In genomic region chr10:80254331-80255297, GRCm38 (mm10) we compare ENCODE assay signal across 21 mouse cellular contexts. TPM values are rescaled to one million over a fixed set of nuclear protein-coding genes. Genes with fewer than 3 reads are reported as not detected.
DNase-seq lines count a peak whose midpoint lies in the region; ATAC-seq and TF ChIP-seq lines count a peak whose summit lies in the region.
"Had no signal": no experiment of that assay in that cellular context is flagged by ENCODE, and none has a peak within 500 bp of the region (broad histone marks: within the 10 kb centered on the region; RNA-seq: fewer than 3 reads in every experiment).

No protein-coding gene starts in this region.

- no peak for ATAC-seq in midbrain, postnatal 0 days (ENCODE audit: low FRiP score)
- no peak for ATAC-seq in G1E (ENCODE audit: extremely low read depth, insufficient number of reproducible peaks, low FRiP score, poor library complexity, severe bottlenecking)
- ATAC-seq: activated CD4-positive, CD25-positive, alpha-beta regulatory T cell, adult 4 months; forebrain, embryonic 15.5 days; intestine, embryonic 15.5 days; Patski had no signal

- WGBS in midbrain, embryonic 10.5 days: 95% methylated on average over 26 of the region's 26 CpGs
- 92% methylated on average over 26 of the region's 26 CpGs for WGBS in midbrain, postnatal 0 days

- H3K4me1 ChIP-seq in midbrain, embryonic 10.5 days: peaks cover 47% of the 10 kb centered on the region
- peaks cover 12% of the 10 kb centered on the region for H3K4me1 ChIP-seq in midbrain, postnatal 0 days (ENCODE audit: insufficient read depth, low read length)
- H3K4me1 ChIP-seq in G1E (ENCODE audit: insufficient read depth, low read depth, low read length): peaks cover 81% of the 10 kb centered on the region

- H3K4me2 ChIP-seq in midbrain, postnatal 0 days (ENCODE audit: low read depth, low read length, poor library complexity, severe bottlenecking): no peak overlapping the region
- no peak overlapping the region for H3K4me2 ChIP-seq in myocyte (ENCODE audit: low read depth)
- H3K4me2 ChIP-seq: embryonic facial prominence, embryonic 12.5 days; forebrain, embryonic 15.5 days; heart, embryonic 11.5 days; heart, embryonic 15.5 days; hindbrain, embryonic 14.5 days; intestine, embryonic 15.5 days had no signal

- no peak for TF ChIP-seq CTCF in midbrain, postnatal 0 days (IDR thresholded peaks at IDR 0.05)
- TF ChIP-seq CTCF in G1E (IDR thresholded peaks at IDR 0.05; ENCODE audit: low read depth, low read length): peak; percentile 0; the same call in 1 of the 2 replicates

- peak; percentile 94 for DNase-seq in heart, adult 11 months
- no peak for DNase-seq in heart, postnatal 10 days
- DNase-seq in midbrain, embryonic 10.5 days (ENCODE audit: low spot score): no peak
- DNase-seq in midbrain, postnatal 0 days (ENCODE audit: low spot score): no peak
- no peak for DNase-seq in G1E (ENCODE audit: low spot score)
- no peak for DNase-seq in kidney, adult 11 months
- DNase-seq: adrenal gland, postnatal 36 days; cerebellum, adult 18-20 months; cerebellum, postnatal 10 days; embryo, embryonic 11 days; heart, adult 2 months had no signal

- H3K9me3 ChIP-seq in midbrain, embryonic 10.5 days (replicated peaks): no peaks in the 10 kb centered on the region
- no peaks in the 10 kb centered on the region for H3K9me3 ChIP-seq in midbrain, postnatal 0 days (ENCODE audit: low read length)
- H3K9me3 ChIP-seq in G1E (replicated peaks): no peaks in the 10 kb centered on the region
- H3K9me3 ChIP-seq: embryonic facial prominence, embryonic 12.5 days; forebrain, embryonic 15.5 days; heart, embryonic 15.5 days; hindbrain, embryonic 10.5 days; intestine, embryonic 15.5 days had no signal

- peaks cover 73% of the 10 kb centered on the region for H3K36me3 ChIP-seq in midbrain, embryonic 10.5 days
- peaks cover 39% of the 10 kb centered on the region for H3K36me3 ChIP-seq in midbrain, postnatal 0 days (ENCODE audit: insufficient read depth, low read length)
- peaks cover 97% of the 10 kb centered on the region for H3K36me3 ChIP-seq in G1E (replicated peaks)
- H3K36me3 ChIP-seq in myocyte (ENCODE audit: control insufficient read depth, insufficient read depth): peaks cover 4% of the 10 kb centered on the region

- intact Hi-C loops in heart, postnatal 10 days (cut with DNase I): no loop called here

- peaks cover 34% of the 10 kb centered on the region for H3K79me2 ChIP-seq in myocyte (ENCODE audit: control insufficient read depth, insufficient read depth)

- no peak overlapping the region for H3K9ac ChIP-seq in midbrain, postnatal 0 days (replicated peaks; ENCODE audit: low read length, poor library complexity, severe bottlenecking)
- H3K9ac ChIP-seq: embryonic facial prominence, embryonic 12.5 days; forebrain, embryonic 15.5 days; heart, embryonic 15.5 days; hindbrain, embryonic 14.5 days; intestine, embryonic 15.5 days had no signal

- peak; percentile 63 for TF ChIP-seq POLR2A in myocyte (IDR thresholded peaks at IDR 0.05; ENCODE audit: insufficient read length, low read depth)

- H3K27ac ChIP-seq in midbrain, embryonic 10.5 days (replicated peaks): no peak overlapping the region
- H3K27ac ChIP-seq in midbrain, postnatal 0 days (ENCODE audit: low read depth, low read length): no peak overlapping the region
- H3K27ac ChIP-seq: embryonic facial prominence, embryonic 12.5 days; forebrain, embryonic 15.5 days; heart, adult 2 months; heart, embryonic 15.5 days; hindbrain, embryonic 10.5 days; hindbrain, embryonic 14.5 days; intestine, embryonic 15.5 days had no signal

- H3K27me3 ChIP-seq in midbrain, embryonic 10.5 days (ENCODE audit: low read depth, poor library complexity, severe bottlenecking): no peaks in the 10 kb centered on the region
- no peaks in the 10 kb centered on the region for H3K27me3 ChIP-seq in midbrain, postnatal 0 days (ENCODE audit: insufficient read depth, low read length)
- no peaks in the 10 kb centered on the region; the same call in 1 of the 2 replicates for H3K27me3 ChIP-seq in G1E (ENCODE audit: insufficient read depth, low read length)
- H3K27me3 ChIP-seq in myocyte (ENCODE audit: control insufficient read depth, insufficient read depth, insufficient read length): no peaks in the 10 kb centered on the region
- H3K27me3 ChIP-seq: embryonic facial prominence, embryonic 12.5 days; forebrain, embryonic 15.5 days; heart, embryonic 15.5 days; intestine, embryonic 15.5 days; Patski had no signal

- 0 out of 2 replicates have a peak overlapping the region, but pooled peaks have one; percentile 5 for H3K4me3 ChIP-seq in midbrain, embryonic 10.5 days
- H3K4me3 ChIP-seq in midbrain, postnatal 0 days (ENCODE audit: low read depth, low read length): no peak overlapping the region
- 0 out of 2 replicates have a peak overlapping the region, but pooled peaks have one; percentile 20 for H3K4me3 ChIP-seq in G1E (ENCODE audit: low read depth, low read length)
- no peak overlapping the region for H3K4me3 ChIP-seq in myocyte
- H3K4me3 ChIP-seq: embryonic facial prominence, embryonic 12.5 days; forebrain, embryonic 15.5 days; heart, adult 2 months; heart, embryonic 15.5 days; hindbrain, embryonic 10.5 days; intestine, embryonic 15.5 days had no signal

- H3ac ChIP-seq in myocyte (ENCODE audit: control insufficient read depth, insufficient read length): no peak overlapping the region

TF ChIP-seq in myocyte, 11 proteins besides CTCF, POLR2A, EP300 and RAD21:
- TF ChIP-seq POLR2AphosphoS2 (IDR thresholded peaks at IDR 0.05; ENCODE audit: insufficient read length, low read depth) (peak; percentile 81), MYOD1 (IDR thresholded peaks at IDR 0.05; ENCODE audit: control insufficient read depth in 1 of 3, insufficient read length in 2 of 3, low read depth in 2 of 3) (no peak), USF1 (IDR thresholded peaks at IDR 0.05; ENCODE audit: low read depth) (no peak), REST (IDR thresholded peaks at IDR 0.05; ENCODE audit: insufficient read depth, insufficient read length) (no peak), SRF (IDR thresholded peaks at IDR 0.05; ENCODE audit: control insufficient read depth, insufficient read length, low read depth) (no peak), TCF12 (IDR thresholded peaks at IDR 0.05; ENCODE audit: insufficient read depth, poor library complexity, severe bottlenecking) (no peak), MAX (IDR thresholded peaks at IDR 0.05; ENCODE audit: low read depth) (no peak)

RNA-seq across cellular contexts. Expression of gene Ndufs7, which starts 5.7 kb away (rescaled TPM):
- total RNA-seq in heart, postnatal 10 days (2021): 100 to 1,000 TPM; 609 to 639 TPM
- 288 and 314 TPM in 2 replicates for polyA plus RNA-seq in midbrain, embryonic 10.5 days (2016; fragmentation: Nextera tagmentation; extraction: Ambion mirVana)
- total RNA-seq in midbrain, postnatal 0 days (2014; rRNA removed): 193 and 201 TPM in 2 replicates
- 358 and 388 TPM in 2 replicates for polyA plus RNA-seq in midbrain, postnatal 0 days (2015; fragmentation: Nextera tagmentation; extraction: Ambion mirVana)
- total RNA-seq in G1E (2014; fragmentation: Nextera tagmentation) (246 and 251 TPM in 2 replicates), G1E (2017) (152 and 156 TPM in 2 replicates)
- polyA plus RNA-seq in G1E (2012) (222 and 257 TPM in 2 replicates), myocyte (2012; fragmentation: generic; extraction: Trizol) (407 TPM)

RNA-seq across cellular contexts. Expression of gene Gamt, which starts 6.2 kb away (rescaled TPM):
- total RNA-seq in heart, postnatal 10 days (2021): 10 to 100 TPM; 19.3 to 21.3 TPM
- polyA plus RNA-seq in midbrain, embryonic 10.5 days (2016; fragmentation: Nextera tagmentation; extraction: Ambion mirVana): 32.5 and 35.5 TPM in 2 replicates
- total RNA-seq in midbrain, postnatal 0 days (2014; rRNA removed): 12.5 and 14.3 TPM in 2 replicates
- 16.8 and 19.6 TPM in 2 replicates for polyA plus RNA-seq in midbrain, postnatal 0 days (2015; fragmentation: Nextera tagmentation; extraction: Ambion mirVana)
- total RNA-seq in G1E (2014; fragmentation: Nextera tagmentation): not detected in 2 replicates
- 0.17 TPM in 1 of 2 replicates, not detected in the other for total RNA-seq in G1E (2017)
- polyA plus RNA-seq in G1E (2012): 0.18 TPM in 1 of 2 replicates, not detected in the other
- 162 TPM for polyA plus RNA-seq in myocyte (2012; fragmentation: generic; extraction: Trizol)

RNA-seq across cellular contexts. Expression of gene Dazap1, which starts 6.7 kb away (rescaled TPM):
- total RNA-seq in heart, postnatal 10 days (2021): 10 to 100 TPM; 86.4 to 95.4 TPM
- 43.7 and 50.6 TPM in 2 replicates for polyA plus RNA-seq in midbrain, embryonic 10.5 days (2016; fragmentation: Nextera tagmentation; extraction: Ambion mirVana)
- total RNA-seq in midbrain, postnatal 0 days (2014; rRNA removed): 107 and 109 TPM in 2 replicates
- polyA plus RNA-seq in midbrain, postnatal 0 days (2015; fragmentation: Nextera tagmentation; extraction: Ambion mirVana): 34.2 and 34.5 TPM in 2 replicates
- 191 and 194 TPM in 2 replicates for total RNA-seq in G1E (2014; fragmentation: Nextera tagmentation)
- total RNA-seq in G1E (2017): 136 and 151 TPM in 2 replicates
- 533 and 565 TPM in 2 replicates for polyA plus RNA-seq in G1E (2012)
- 123 TPM for polyA plus RNA-seq in myocyte (2012; fragmentation: generic; extraction: Trizol)

RNA-seq across cellular contexts. Expression of gene Mum1, which starts 28.4 kb away (rescaled TPM):
- 10 to 100 TPM; 20.3 to 23.1 TPM for total RNA-seq in heart, postnatal 10 days (2021)
- 154 and 166 TPM in 2 replicates for polyA plus RNA-seq in midbrain, embryonic 10.5 days (2016; fragmentation: Nextera tagmentation; extraction: Ambion mirVana)
- total RNA-seq in midbrain, postnatal 0 days (2014; rRNA removed): 45.1 and 60.9 TPM in 2 replicates
- polyA plus RNA-seq in midbrain, postnatal 0 days (2015; fragmentation: Nextera tagmentation; extraction: Ambion mirVana): 42.4 and 49.6 TPM in 2 replicates
- total RNA-seq in G1E (2014; fragmentation: Nextera tagmentation): 10.8 and 16.9 TPM in 2 replicates
- 56.1 and 59.1 TPM in 2 replicates for total RNA-seq in G1E (2017)
- 32.3 and 36.2 TPM in 2 replicates for polyA plus RNA-seq in G1E (2012)
- polyA plus RNA-seq in myocyte (2012; fragmentation: generic; extraction: Trizol): 30.7 TPM

RNA-seq across cellular contexts. Expression of gene Rps15, which starts 37.6 kb away (rescaled TPM):
- total RNA-seq in heart, postnatal 10 days (2021): 100 to 1,000 TPM; 859 to 871 TPM
- 889 and 1,053 TPM in 2 replicates for polyA plus RNA-seq in midbrain, embryonic 10.5 days (2016; fragmentation: Nextera tagmentation; extraction: Ambion mirVana)
- total RNA-seq in midbrain, postnatal 0 days (2014; rRNA removed): 971 and 1,162 TPM in 2 replicates
- 633 and 645 TPM in 2 replicates for polyA plus RNA-seq in midbrain, postnatal 0 days (2015; fragmentation: Nextera tagmentation; extraction: Ambion mirVana)
- total RNA-seq in G1E (2014; fragmentation: Nextera tagmentation): 2,952 and 3,110 TPM in 2 replicates
- 3,218 and 3,548 TPM in 2 replicates for total RNA-seq in G1E (2017)
- 11,196 and 11,583 TPM in 2 replicates for polyA plus RNA-seq in G1E (2012)
- polyA plus RNA-seq in myocyte (2012; fragmentation: generic; extraction: Trizol): 4,761 TPM

Comparison
In these comparisons a context has a peak if more than half of its experiments do, and no peak if none do; other contexts are left out.
1. H3K4me3 ChIP-seq: peak in midbrain, embryonic 10.5 days (single experiment) and G1E (single experiment); none in midbrain, postnatal 0 days (single experiment) and myocyte (single experiment).
2. RNA of gene Gamt, which starts 6.2 kb away (polyA plus RNA-seq): 162 TPM in myocyte (single experiment), 32.5 to 35.5 TPM in midbrain, embryonic 10.5 days and 16.8 to 19.6 TPM in midbrain, postnatal 0 days; 0.18 TPM in G1E; every median in the first group is over 10 times any median in the second.